Mouse (Mus musculus): Measurements from ENCODE around the gene Wdr89. TPM values are rescaled to one million over a fixed set of nuclear protein-coding genes. Genes with fewer than 3 reads are reported as not detected.
A peak's percentile ranks its signal among the peaks of the same experiment; 100 is the strongest.

Gene Wdr89
- total and polyA plus RNA-seq, 3 experiments: 11.3 to 22.6 (median 19.5) TPM

- DNase-seq (ENCODE audit: low spot score): no peak
- Histone ChIP-seq H3K27me3 (ENCODE audit: insufficient read depth, low read length) (peaks cover 13% of the 10 kb centered on the region), H3K9me3 (replicated peaks) (peaks cover 2% of the 10 kb centered on the region), H3K4me3 (ENCODE audit: low read depth, low read length) (no peak overlapping the region), H3K4me1 (ENCODE audit: insufficient read depth, low read depth, low read length) (peaks cover 11% of the 10 kb centered on the region), H3K36me3 (replicated peaks) (no peaks in the 10 kb centered on the region)
- no peak for ATAC-seq (ENCODE audit: extremely low read depth, insufficient number of reproducible peaks, low FRiP score, poor library complexity, severe bottlenecking)
- TF ChIP-seq CTCF (IDR thresholded peaks at IDR 0.05; ENCODE audit: low read depth, low read length) (no peak), GATA2 (IDR thresholded peaks at IDR 0.05; ENCODE audit: borderline replicate concordance, low read depth, low read length) (no peak), TAL1 (conservative IDR thresholded peaks at IDR 0.05; ENCODE audit: low read depth, low read length) (no peak), POLR2AphosphoS5 (IDR thresholded peaks at IDR 0.05; ENCODE audit: insufficient replicate concordance, low read depth, low read length) (no peak), GATA1 (IDR thresholded peaks at IDR 0.05; ENCODE audit: borderline replicate concordance, low read length) (no peak)
Observed at GRCm38 (mm10) chr12:75616158-75616791, 53.1 kb downstream of the Wdr89 start.

GRCm38 (mm10) chr12:75615556-75615955 lies 53.8 kb downstream of the Wdr89 start:
- no peaks in the 10 kb centered on the region for H3K36me3 ChIP-seq (replicated peaks)
- DNase-seq (ENCODE audit: low spot score): no peak
- H3K4me3 ChIP-seq (ENCODE audit: low read depth, low read length): no peak overlapping the region
- no peak for ATAC-seq (ENCODE audit: extremely low read depth, insufficient number of reproducible peaks, low FRiP score, poor library complexity, severe bottlenecking)
- TF ChIP-seq POLR2AphosphoS5 (IDR thresholded peaks at IDR 0.05; ENCODE audit: insufficient replicate concordance, low read depth, low read length): no peak
- TF ChIP-seq TAL1 (conservative IDR thresholded peaks at IDR 0.05; ENCODE audit: low read depth, low read length): no peak
- no peak for TF ChIP-seq GATA2 (IDR thresholded peaks at IDR 0.05; ENCODE audit: borderline replicate concordance, low read depth, low read length)
- H3K4me1 ChIP-seq (ENCODE audit: insufficient read depth, low read depth, low read length): peaks cover 11% of the 10 kb centered on the region
- H3K9me3 ChIP-seq (replicated peaks): peaks cover 2% of the 10 kb centered on the region
- H3K27me3 ChIP-seq (ENCODE audit: insufficient read depth, low read length): peaks cover 18% of the 10 kb centered on the region

GRCm38 (mm10) chr12:75612711-75613110 lies 56.6 kb downstream of the Wdr89 start:
- no peak for TF ChIP-seq GATA1 (IDR thresholded peaks at IDR 0.05; ENCODE audit: borderline replicate concordance, low read length)
- no peak for TF ChIP-seq GATA2 (IDR thresholded peaks at IDR 0.05; ENCODE audit: borderline replicate concordance, low read depth, low read length)
- TF ChIP-seq TAL1 (conservative IDR thresholded peaks at IDR 0.05; ENCODE audit: low read depth, low read length): no peak
- TF ChIP-seq CTCF (IDR thresholded peaks at IDR 0.05; ENCODE audit: low read depth, low read length): no peak
- TF ChIP-seq POLR2AphosphoS5 (IDR thresholded peaks at IDR 0.05; ENCODE audit: insufficient replicate concordance, low read depth, low read length): no peak
- ATAC-seq (ENCODE audit: extremely low read depth, insufficient number of reproducible peaks, low FRiP score, poor library complexity, severe bottlenecking): no peak
- H3K9me3 ChIP-seq (replicated peaks): no peaks in the 10 kb centered on the region

GRCm38 (mm10) chr12:75599490-75599889 lies 69.8 kb downstream of the Wdr89 start:
- TF ChIP-seq CTCF (IDR thresholded peaks at IDR 0.05; ENCODE audit: low read depth, low read length) (no peak), POLR2AphosphoS5 (IDR thresholded peaks at IDR 0.05; ENCODE audit: insufficient replicate concordance, low read depth, low read length) (no peak), GATA2 (IDR thresholded peaks at IDR 0.05; ENCODE audit: borderline replicate concordance, low read depth, low read length) (no peak), GATA1 (IDR thresholded peaks at IDR 0.05; ENCODE audit: borderline replicate concordance, low read length) (no peak), TAL1 (conservative IDR thresholded peaks at IDR 0.05; ENCODE audit: low read depth, low read length) (no peak)
- H3K4me3 ChIP-seq (ENCODE audit: low read depth, low read length): no peak overlapping the region; the same call in 1 of the 2 replicates
- peak; percentile 72 for ATAC-seq (ENCODE audit: extremely low read depth, insufficient number of reproducible peaks, low FRiP score, poor library complexity, severe bottlenecking)

More at GRCm38 (mm10) chr12:75612711-75613110, 56.6 kb downstream of the Wdr89 start:
- DNase-seq (ENCODE audit: low spot score): no peak
- Histone ChIP-seq H3K36me3 (replicated peaks) (no peaks in the 10 kb centered on the region), H3K4me3 (ENCODE audit: low read depth, low read length) (no peak overlapping the region), H3K27me3 (ENCODE audit: insufficient read depth, low read length) (peaks cover 18% of the 10 kb centered on the region), H3K4me1 (ENCODE audit: insufficient read depth, low read depth, low read length) (peaks cover 9% of the 10 kb centered on the region)

GRCm38 (mm10) chr12:75598988-75599387 lies 70.3 kb downstream of the Wdr89 start:
- Histone ChIP-seq H3K36me3 (replicated peaks) (peaks cover under 1% of the 10 kb centered on the region), H3K4me1 (ENCODE audit: insufficient read depth, low read depth, low read length) (peaks cover 46% of the 10 kb centered on the region), H3K4me3 (ENCODE audit: low read depth, low read length) (no peak overlapping the region; the same call in 1 of the 2 replicates), H3K9me3 (replicated peaks) (no peaks in the 10 kb centered on the region), H3K27me3 (ENCODE audit: insufficient read depth, low read length) (no peaks in the 10 kb centered on the region)
- no peak for ATAC-seq (ENCODE audit: extremely low read depth, insufficient number of reproducible peaks, low FRiP score, poor library complexity, severe bottlenecking)
- TF ChIP-seq POLR2AphosphoS5 (IDR thresholded peaks at IDR 0.05; ENCODE audit: insufficient replicate concordance, low read depth, low read length) (no peak), TAL1 (conservative IDR thresholded peaks at IDR 0.05; ENCODE audit: low read depth, low read length) (no peak), GATA1 (IDR thresholded peaks at IDR 0.05; ENCODE audit: borderline replicate concordance, low read length) (no peak), CTCF (IDR thresholded peaks at IDR 0.05; ENCODE audit: low read depth, low read length) (no peak), GATA2 (IDR thresholded peaks at IDR 0.05; ENCODE audit: borderline replicate concordance, low read depth, low read length) (no peak)
- no peak for DNase-seq (ENCODE audit: low spot score)

More at GRCm38 (mm10) chr12:75599490-75599889, 69.8 kb downstream of the Wdr89 start:
- H3K9me3 ChIP-seq (replicated peaks): no peaks in the 10 kb centered on the region
- H3K4me1 ChIP-seq (ENCODE audit: insufficient read depth, low read depth, low read length): peaks cover 45% of the 10 kb centered on the region
- DNase-seq (ENCODE audit: low spot score): peak; percentile 77
- H3K36me3 ChIP-seq (replicated peaks): no peaks in the 10 kb centered on the region
- no peaks in the 10 kb centered on the region; the same call in 1 of the 2 replicates for H3K27me3 ChIP-seq (ENCODE audit: insufficient read depth, low read length)

- Histone ChIP-seq H3K4me3 (ENCODE audit: low read depth, low read length) (no peak overlapping the region), H3K27me3 (ENCODE audit: insufficient read depth, low read length) (no peaks in the 10 kb centered on the region), H3K9me3 (replicated peaks) (no peaks in the 10 kb centered on the region), H3K36me3 (replicated peaks) (peaks cover 11% of the 10 kb centered on the region), H3K4me1 (ENCODE audit: insufficient read depth, low read depth, low read length) (peaks cover 49% of the 10 kb centered on the region)
- TF ChIP-seq GATA2 (IDR thresholded peaks at IDR 0.05; ENCODE audit: borderline replicate concordance, low read depth, low read length) (no peak), POLR2AphosphoS5 (IDR thresholded peaks at IDR 0.05; ENCODE audit: insufficient replicate concordance, low read depth, low read length) (no peak), GATA1 (IDR thresholded peaks at IDR 0.05; ENCODE audit: borderline replicate concordance, low read length) (no peak), TAL1 (conservative IDR thresholded peaks at IDR 0.05; ENCODE audit: low read depth, low read length) (no peak), CTCF (IDR thresholded peaks at IDR 0.05; ENCODE audit: low read depth, low read length) (no peak)
- DNase-seq (ENCODE audit: low spot score) (no peak), ATAC-seq (ENCODE audit: extremely low read depth, insufficient number of reproducible peaks, low FRiP score, poor library complexity, severe bottlenecking) (no peak)
Observed at GRCm38 (mm10) chr12:75597707-75598106, 71.6 kb downstream of the Wdr89 start.
